Mouse (Mus musculus): Measurements from ENCODE around the gene Samd4b.

DNA sequence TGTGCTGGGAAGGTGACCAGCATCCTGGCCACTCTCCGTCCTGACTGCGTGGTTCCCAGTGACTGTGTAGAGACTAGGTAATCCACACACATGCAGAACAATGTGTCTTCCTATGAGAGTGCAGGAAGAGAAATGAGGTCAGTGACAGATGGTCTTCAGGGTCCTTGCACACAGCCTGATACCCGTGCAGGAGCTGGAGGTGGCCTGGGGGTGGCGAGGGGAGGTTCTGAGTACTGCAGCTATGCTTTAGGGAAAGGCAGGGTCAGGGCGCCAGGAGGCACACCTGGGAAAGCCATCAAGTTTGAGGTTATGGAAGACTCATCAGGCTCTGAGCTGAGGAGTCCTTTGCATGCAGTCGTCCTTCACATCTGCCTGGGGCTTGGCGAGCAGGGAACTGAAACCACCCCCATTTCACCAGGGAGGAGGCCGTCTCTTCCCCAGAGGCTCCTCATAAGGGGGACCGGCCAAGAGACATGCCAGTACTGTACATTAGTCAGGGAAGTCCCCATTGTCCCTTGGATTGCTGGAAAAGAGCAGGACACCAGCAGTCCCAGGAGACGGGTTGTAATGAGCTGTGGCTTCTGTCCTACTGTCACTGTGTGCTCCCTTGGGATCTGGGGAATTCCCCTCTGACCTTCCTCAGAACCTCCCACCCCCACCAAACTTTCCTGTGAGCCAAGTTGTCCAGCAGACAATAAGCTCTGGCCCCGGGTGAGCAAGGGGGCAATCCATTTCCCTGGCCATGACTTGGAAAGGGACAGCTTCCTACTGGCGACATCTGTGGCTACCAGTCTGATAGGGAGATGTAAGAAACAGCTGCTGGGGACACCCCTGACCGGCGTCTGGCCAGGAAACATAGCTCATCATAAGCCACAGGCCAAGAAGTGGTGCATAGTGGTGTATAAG lies 4.5 kb downstream of the Samd4b start:
- no peak for TF ChIP-seq MAFK (IDR thresholded peaks at IDR 0.05; ENCODE audit: insufficient read depth, low read depth, low read length)
- no peak for TF ChIP-seq ZNF384 (IDR thresholded peaks at IDR 0.05; ENCODE audit: low read depth, low read length)
